In genomic region chr12:56344771-56345314, GRCm38 (mm10) we compare ENCODE assay signal across 8 mouse cellular contexts. TPM values are rescaled to one million over a fixed set of nuclear protein-coding genes. Genes with fewer than 3 reads are reported as not detected.
DNase-seq lines count a peak whose midpoint lies in the region; ATAC-seq and TF ChIP-seq lines count a peak whose summit lies in the region.

No protein-coding gene starts in this region.

- H3K27me3 ChIP-seq in liver, adult 2 months (ENCODE audit: control insufficient read depth, insufficient read depth, low read length) = no peaks in the 10 kb centered on the region
- no peaks in the 10 kb centered on the region for H3K27me3 ChIP-seq in intestine, embryonic 16.5 days (replicated peaks; ENCODE audit: control insufficient read depth, insufficient read depth, low read length)
- H3K27me3 ChIP-seq in neural tube, embryonic 13.5 days = no peaks in the 10 kb centered on the region; the same call in 1 of the 2 replicates

- no peak for TF ChIP-seq POLR2A in liver, adult 2 months (IDR thresholded peaks at IDR 0.05; ENCODE audit: extremely low read depth, insufficient read depth, low read length)

- H3K4me1 ChIP-seq in liver, adult 2 months (ENCODE audit: control insufficient read depth, insufficient read depth, low read length) = no peaks in the 10 kb centered on the region; the same call in 1 of the 2 replicates
- no peaks in the 10 kb centered on the region for H3K4me1 ChIP-seq in intestine, embryonic 16.5 days (ENCODE audit: control insufficient read depth, insufficient read depth, low read length)
- H3K4me1 ChIP-seq in neural tube, embryonic 13.5 days (replicated peaks) = peaks cover 11% of the 10 kb centered on the region

- TF ChIP-seq CTCF in liver, adult 2 months (IDR thresholded peaks at IDR 0.05; ENCODE audit: low read depth, low read length) = no peak

- H3K9ac ChIP-seq in liver, adult 2 months (ENCODE audit: low read depth, low read length) = peak overlapping the region; percentile 74
- H3K9ac ChIP-seq in intestine, embryonic 16.5 days (ENCODE audit: low read depth, low read length) = peak overlapping the region; percentile 94
- H3K9ac ChIP-seq in neural tube, embryonic 13.5 days = peak overlapping the region; percentile 94

- H3K79me2 ChIP-seq in liver, adult 2 months (ENCODE audit: control insufficient read depth, insufficient read depth, low read length) = peaks cover 5% of the 10 kb centered on the region; the same call in 1 of the 2 replicates

- H3K36me3 ChIP-seq in liver, adult 2 months (ENCODE audit: control insufficient read depth, insufficient read depth, low read length) = no peaks in the 10 kb centered on the region; the same call in 1 of the 2 replicates
- H3K36me3 ChIP-seq in intestine, embryonic 16.5 days (ENCODE audit: control insufficient read depth, insufficient read depth, low read length) = no peaks in the 10 kb centered on the region
- 0 out of 2 replicates have a peak, but pooled peaks cover 3% of the 10 kb centered on the region for H3K36me3 ChIP-seq in neural tube, embryonic 13.5 days

- under 1% methylated on average over 5 of the region's 5 CpGs for WGBS in liver, adult 2 months
- 1% methylated on average over 5 of the region's 5 CpGs for WGBS in intestine, embryonic 16.5 days
- 2% methylated on average over 5 of the region's 5 CpGs for WGBS in neural tube, embryonic 13.5 days

- no peak for ATAC-seq in intestine, embryonic 16.5 days
- ATAC-seq in neural tube, embryonic 13.5 days (ENCODE audit: low read depth) = no peak

- H3K4me2 ChIP-seq in intestine, embryonic 16.5 days (ENCODE audit: low read depth, low read length) = peak overlapping the region; percentile 49
- H3K4me2 ChIP-seq in neural tube, embryonic 13.5 days = peak overlapping the region; percentile 67

- peak overlapping the region; percentile 90 for H3K4me3 ChIP-seq in liver, adult 2 months (ENCODE audit: insufficient read depth, low read depth, low read length)
- H3K4me3 ChIP-seq in intestine, embryonic 16.5 days (ENCODE audit: low read length) = peak overlapping the region; percentile 93
- H3K4me3 ChIP-seq in neural tube, embryonic 13.5 days = peak overlapping the region; percentile 89

- no peak overlapping the region for H3K27ac ChIP-seq in liver, adult 2 months (replicated peaks; ENCODE audit: insufficient read depth, low read depth, low read length)
- H3K27ac ChIP-seq in intestine, embryonic 16.5 days (ENCODE audit: low read length) = no peak overlapping the region
- no peak overlapping the region for H3K27ac ChIP-seq in neural tube, embryonic 13.5 days (replicated peaks)

- DNase-seq in liver, adult 2 months (ENCODE audit: extremely low read depth, low read depth, low spot score) = peak; percentile 26
- no peak for DNase-seq in liver
- peak; percentile 22 for DNase-seq in c-Kit-positive CD71-positive TER-119-positive erythroid progenitor cells, embryonic 14.5 days (ENCODE audit: low spot score)
- DNase-seq in gastrocnemius, postnatal 10 days = no peak
- DNase-seq in ovary, postnatal 14 days (ENCODE audit: low spot score) = no peak
- no peak for DNase-seq in urinary bladder, postnatal 4 days (ENCODE audit: low spot score in 2 of 2)

- no peaks in the 10 kb centered on the region for H3K9me3 ChIP-seq in intestine, embryonic 16.5 days (ENCODE audit: control insufficient read depth, low read length)
- no peaks in the 10 kb centered on the region for H3K9me3 ChIP-seq in neural tube, embryonic 13.5 days

RNA-seq across cellular contexts. Expression of gene Mbip, which starts 0.9 kb away (rescaled TPM):
- total RNA-seq in liver, adult 2 months (2014; rRNA removed) = 6.8 and 7.5 TPM in 2 replicates
- polyA plus RNA-seq in liver, adult 2 months (2012; rRNA removed) = 2.0 and 2.4 TPM in 2 replicates
- 21.3 and 24.4 TPM in 2 replicates for polyA plus RNA-seq in intestine, embryonic 16.5 days (2015; fragmentation: Nextera tagmentation; extraction: Ambion mirVana)
- polyA plus RNA-seq in neural tube, embryonic 13.5 days (2015; fragmentation: Nextera tagmentation; extraction: Ambion mirVana) = 50.6 and 51.6 TPM in 2 replicates
- 10 to 100 TPM in 1 of 2 experiments, 1 to 10 TPM in 1; 8.2 to 10.5 TPM for total RNA-seq in gastrocnemius, postnatal 10 days (2021)

Comparison
In these comparisons a context has a peak if more than half of its experiments do, and no peak if none do; other contexts are left out.
1. DNase-seq: peak in liver, adult 2 months (single experiment) and c-Kit-positive CD71-positive TER-119-positive erythroid progenitor cells, embryonic 14.5 days (single experiment); none in liver (single experiment), gastrocnemius, postnatal 10 days (single experiment), ovary, postnatal 14 days (single experiment) and urinary bladder, postnatal 4 days (0 of 2).
2. Peak in every context shown above with its lines, with median percentiles within 50 percentile points of each other: H3K4me3 ChIP-seq and H3K9ac ChIP-seq.